Mouse (Mus musculus): ENCODE data around the gene Plxna3.
"Not testable (repeated sequence)": the region's sequence is repeated elsewhere in the genome, so short reads cannot be mapped to it uniquely, and the experiment has no call there.

Gene Plxna3

DNA sequence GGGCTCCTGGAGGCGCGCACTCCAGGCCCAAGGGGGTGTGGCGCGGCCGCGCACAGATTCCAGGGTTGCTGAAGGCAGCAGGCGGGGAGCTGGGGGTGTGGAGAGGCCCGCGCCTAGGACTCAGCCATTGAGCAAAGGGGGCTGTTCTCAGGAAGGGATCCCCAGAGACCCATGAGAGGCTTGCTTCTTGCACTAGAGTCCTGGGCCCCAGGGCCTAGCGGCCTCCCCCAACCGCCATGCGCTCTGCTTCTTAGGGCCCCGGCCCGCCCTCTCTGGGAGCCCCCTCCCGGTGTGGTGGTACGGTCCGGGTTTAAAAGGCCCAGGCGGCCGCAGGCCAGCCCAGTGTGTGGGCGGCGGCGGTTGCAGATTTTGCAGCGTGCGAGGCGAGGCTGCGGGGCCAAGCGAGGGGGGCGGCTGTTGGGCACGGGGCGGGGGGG is at the start of gene Plxna3:
Gene Plxna3 (plus strand): TSS at position 342 of the 437 bp plus-strand sequence.
- DNase-seq (ENCODE audit: low read depth), result peak; percentile 72

- no peak for DNase-seq (ENCODE audit: low read depth)
These were observed 47.7 kb upstream of the Plxna3 start for GRCm38 (mm10) chrX:74281041-74281731.

- DNase-seq (ENCODE audit: low read depth), result peak; percentile 79
These were observed 47.0 kb upstream of the Plxna3 start, which contains the start of the genes Taz and Dnase1l1 for GRCm38 (mm10) chrX:74281732-74282394. Taz (plus strand) TSS chrX:74281912. Dnase1l1 (minus strand) TSS chrX:74282337.

DNA sequence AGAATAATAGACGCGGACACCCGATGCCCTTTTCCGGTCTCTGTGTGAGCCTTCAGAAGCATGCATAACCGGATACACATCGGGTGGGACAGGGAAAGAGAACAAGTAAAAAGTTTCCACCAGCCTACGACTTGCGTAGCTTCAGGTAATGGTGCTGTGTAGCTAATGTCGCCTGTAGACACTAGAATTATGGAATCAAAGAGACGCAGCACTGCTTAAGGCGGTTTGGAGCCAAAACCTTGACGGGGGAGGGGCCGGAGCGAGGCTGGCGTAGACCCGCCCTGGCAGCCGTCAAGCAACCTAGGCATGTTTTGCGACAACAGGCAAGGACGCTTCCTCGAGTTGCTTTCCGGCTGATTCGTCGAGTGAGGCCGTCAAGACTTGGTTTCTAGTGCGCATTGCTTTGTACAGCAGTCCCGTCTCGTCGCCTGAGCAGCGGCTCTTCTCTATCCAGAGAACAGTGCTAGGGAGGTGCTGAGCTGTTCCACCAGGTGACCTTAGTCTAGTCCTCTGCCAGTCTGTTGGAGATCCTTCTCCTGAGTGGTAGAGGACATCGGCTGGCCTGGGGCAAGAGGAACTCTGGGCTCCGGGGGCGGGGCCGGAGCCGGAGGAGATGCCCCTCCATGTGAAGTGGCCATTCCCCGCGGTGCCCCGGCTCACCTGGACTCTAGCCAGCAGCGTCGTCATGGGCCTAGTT is 46.3 kb upstream of the Plxna3 start:
- DNase-seq (ENCODE audit: low read depth), result peak; percentile 90

DNA sequence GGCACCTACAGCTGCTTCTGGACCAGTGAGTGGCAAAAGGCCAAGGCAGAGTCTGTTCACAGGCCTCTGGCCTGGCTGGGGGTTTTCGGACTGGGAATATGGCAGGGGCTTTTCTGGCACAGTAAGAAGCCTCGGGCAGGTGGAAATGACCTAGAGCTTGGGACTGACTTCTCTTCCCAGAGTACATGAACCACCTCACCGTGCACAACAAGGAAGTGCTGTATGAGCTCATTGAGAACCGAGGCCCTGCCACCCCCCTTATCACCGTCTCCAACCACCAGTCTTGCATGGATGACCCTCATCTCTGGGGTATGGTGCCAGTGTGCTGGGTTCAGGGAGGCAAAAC is 45.8 kb upstream of the Plxna3 start:
- DNase-seq (ENCODE audit: low read depth), result no peak

GRCm38 (mm10) chrX:74293431-74293830 is 35.4 kb upstream of the Plxna3 start:
- no peak for DNase-seq (ENCODE audit: low read depth)

GRCm38 (mm10) chrX:74296538-74297448 is 32.1 kb upstream of the Plxna3 start, which contains the start of gene Atp6ap1:
Atp6ap1 (plus strand) TSS chrX:74297097.
- DNase-seq (ENCODE audit: low read depth), result peak; percentile 94

- DNase-seq (ENCODE audit: low read depth), result no peak
These were observed 30.5 kb upstream of the Plxna3 start for GRCm38 (mm10) chrX:74298348-74298747.

GRCm38 (mm10) chrX:74299721-74300120 is 29.1 kb upstream of the Plxna3 start:
- DNase-seq (ENCODE audit: low read depth), result no peak

GRCm38 (mm10) chrX:74304867-74305700 is 23.8 kb upstream of the Plxna3 start, which contains the start of gene Gdi1:
Gdi1 (plus strand) TSS chrX:74304998.
- DNase-seq (ENCODE audit: low read depth), result peak; percentile 90

DNA sequence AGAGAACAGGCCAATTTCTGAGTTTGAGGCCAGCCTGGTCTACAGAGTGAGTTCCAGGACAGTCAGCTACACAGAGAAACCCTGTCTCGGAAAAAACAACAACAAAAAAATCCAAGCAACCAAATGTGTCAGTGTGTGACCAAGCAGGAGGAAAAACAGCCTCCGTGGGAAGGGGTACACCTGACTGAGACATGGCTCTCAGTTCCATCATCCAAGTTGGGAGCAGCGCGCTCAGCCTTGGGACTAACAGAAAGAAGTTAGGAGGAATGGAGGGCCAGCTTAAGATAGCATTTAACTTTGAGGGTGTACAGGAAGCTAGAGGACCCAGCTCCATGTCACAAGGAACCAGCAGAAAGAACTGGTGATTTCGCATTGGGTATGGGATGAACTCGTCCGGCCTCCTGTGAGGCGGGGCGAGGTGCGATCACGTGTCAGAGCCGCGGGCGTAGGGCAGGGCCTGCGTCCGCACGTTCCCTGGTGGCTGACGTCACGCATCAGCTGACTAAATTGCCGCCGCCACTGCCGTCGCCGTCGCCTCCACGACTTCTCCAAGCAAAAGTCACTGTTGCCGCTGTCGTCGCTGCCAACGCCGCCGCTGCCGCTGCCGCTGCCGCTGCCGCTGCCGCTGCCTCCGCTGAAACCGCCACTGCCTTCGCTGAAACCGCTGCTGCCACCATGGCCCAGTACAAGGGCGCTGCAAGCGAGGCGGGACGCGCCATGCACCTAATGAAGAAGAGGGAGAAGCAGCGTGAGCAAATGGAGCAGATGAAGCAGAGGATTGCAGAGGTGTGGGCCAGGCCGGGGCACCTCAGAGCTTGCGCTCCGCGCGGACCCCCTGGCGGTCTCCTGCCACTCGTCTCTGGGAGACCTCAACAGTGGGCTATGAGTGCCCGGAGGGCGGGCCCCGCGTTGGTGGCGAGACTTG is 16.1 kb upstream of the Plxna3 start, which contains the start of gene Fam50a:
Gene Fam50a (plus strand): TSS at position 494 of the 925 bp plus-strand sequence.
- peak; percentile 91 for DNase-seq (ENCODE audit: low read depth)

DNA sequence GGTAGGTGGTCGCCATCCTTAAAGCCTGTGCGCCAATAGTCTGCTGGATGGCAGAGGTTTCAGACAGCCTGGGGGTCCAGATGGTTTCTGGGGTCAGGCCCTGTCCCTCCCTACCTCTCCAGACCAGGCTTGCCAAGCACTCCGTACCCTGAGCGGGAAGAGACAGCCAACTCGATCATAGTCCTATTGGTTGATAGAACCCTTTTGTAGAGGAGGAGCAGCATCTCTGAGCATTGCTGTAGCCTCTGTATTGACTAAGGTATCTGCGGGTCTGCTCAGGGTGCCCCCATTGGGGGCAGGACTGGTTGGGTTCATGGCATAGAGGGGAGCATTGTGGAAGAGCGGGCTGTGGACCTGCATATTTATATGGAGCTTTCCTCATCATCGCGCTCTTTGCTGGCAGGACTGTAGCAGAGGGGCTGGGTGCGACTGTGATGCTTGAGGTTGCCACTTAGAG is 377 bp downstream of the Plxna3 start:
- DNase-seq (ENCODE audit: low read depth), result no peak

GRCm38 (mm10) chrX:74330166-74330930 is 1.5 kb downstream of the Plxna3 start:
- DNase-seq (ENCODE audit: low read depth), result no peak

DNA sequence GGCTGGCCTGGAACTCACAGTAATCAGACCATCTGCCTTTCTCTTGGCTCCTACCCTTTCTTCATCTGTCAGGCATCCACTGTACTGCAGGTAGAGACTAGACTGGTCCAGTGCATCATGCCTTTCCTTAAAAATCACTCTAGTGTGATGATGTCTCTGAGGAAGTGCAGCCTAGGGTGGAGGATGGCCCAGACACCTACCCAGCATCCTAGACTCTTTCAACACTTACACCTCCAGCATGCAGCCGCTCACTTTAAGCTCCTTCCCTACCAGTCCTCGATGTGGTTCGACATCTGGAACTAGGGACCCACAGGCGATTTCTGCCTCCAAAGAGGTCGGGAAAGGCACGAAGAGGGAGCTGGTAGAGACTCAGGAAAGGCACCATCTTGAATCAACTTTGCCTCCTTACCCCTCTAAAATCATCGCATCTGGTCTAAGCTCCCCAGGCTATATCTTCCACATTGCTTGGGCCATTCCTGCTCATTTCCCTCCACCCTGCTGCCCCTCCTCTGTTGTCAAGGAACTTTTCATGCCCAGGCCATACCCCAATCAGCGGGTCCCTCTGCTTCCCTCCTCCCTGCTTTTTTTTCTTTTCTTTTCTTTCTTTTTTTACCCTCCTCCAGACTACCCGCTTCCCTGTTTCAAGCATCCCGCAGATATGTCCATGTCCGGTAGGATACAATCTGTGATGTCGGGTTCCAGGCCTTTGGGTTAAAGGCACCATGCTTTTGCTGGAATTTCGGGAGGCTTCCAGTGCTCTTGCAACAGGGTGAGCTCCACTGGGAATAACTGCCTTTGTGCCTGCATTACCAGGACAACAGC is 24.0 kb downstream of the Plxna3 start:
- DNase-seq (ENCODE audit: low read depth), result no peak

DNA sequence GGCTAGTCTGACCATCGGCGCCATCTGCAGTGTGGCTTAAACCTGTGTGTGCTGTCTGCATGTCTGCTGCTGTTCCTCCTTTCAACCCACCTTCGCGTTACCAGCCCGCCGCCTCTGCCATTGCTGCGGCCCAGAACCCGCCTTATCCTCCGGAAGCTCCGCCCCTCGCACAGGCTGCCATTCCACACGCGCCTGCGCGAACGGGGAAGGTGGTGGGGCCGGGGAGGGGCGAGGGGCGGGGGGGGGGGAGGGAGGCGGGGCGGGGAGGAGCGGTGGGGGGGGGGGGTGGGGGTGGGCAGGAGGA is 24.6 kb downstream of the Plxna3 start, which contains the start of gene Lage3:
Gene Lage3 (minus strand): TSS at position 152 of the 304 bp plus-strand sequence.
- DNase-seq (ENCODE audit: low read depth), result peak; percentile 88

- DNase-seq (ENCODE audit: low read depth), result not testable (repeated sequence)
These were observed 28.2 kb downstream of the Plxna3 start for GRCm38 (mm10) chrX:74357069-74357468.

DNA sequence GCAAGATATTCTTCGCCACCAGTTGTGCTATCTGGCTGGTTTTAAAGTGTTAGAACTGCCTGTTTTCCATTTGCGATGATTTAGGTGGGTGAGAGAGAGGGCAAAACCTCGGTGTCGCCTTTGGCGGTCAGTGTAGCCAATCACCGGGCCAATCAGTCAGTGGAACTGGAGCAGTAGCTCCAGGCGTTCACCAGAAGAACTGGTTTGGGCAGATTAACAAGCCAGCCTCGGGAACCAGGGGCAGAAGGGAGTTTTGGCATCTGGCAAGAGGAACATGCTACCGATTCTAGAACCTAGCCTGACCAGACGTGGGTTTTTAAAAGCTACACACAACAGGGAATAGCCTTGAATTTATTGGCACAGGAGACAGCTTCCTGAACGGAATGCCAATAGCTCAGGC is 30.3 kb downstream of the Plxna3 start:
- no peak for DNase-seq (ENCODE audit: low read depth)

- no peak for DNase-seq (ENCODE audit: low read depth)
These were observed 38.6 kb downstream of the Plxna3 start for GRCm38 (mm10) chrX:74367512-74367911.

Measured in induced T-regulatory cell, adult 2 months (primary cell).